Mouse (Mus musculus): ENCODE data around the gene Gpr18.

Gpr18 gene

GRCm38 (mm10) chr14:121922731-121923130, 7.2 kb upstream of the Gpr18 start:
- no peak for DNase-seq (ENCODE audit: low read depth, low spot score)

- no peak for DNase-seq (ENCODE audit: low read depth, low spot score)
Measured at GRCm38 (mm10) chr14:121922016-121922415, 6.4 kb upstream of the Gpr18 start.

GRCm38 (mm10) chr14:121920511-121921124, 5.0 kb upstream of the Gpr18 start:
- no peak for DNase-seq (ENCODE audit: low read depth, low spot score)

- DNase-seq (ENCODE audit: low read depth, low spot score), result peak; percentile 46
Measured at GRCm38 (mm10) chr14:121919752-121920151, 4.2 kb upstream of the Gpr18 start.

- DNase-seq (ENCODE audit: low read depth, low spot score), result no peak
Measured at GRCm38 (mm10) chr14:121918266-121918665, 2.7 kb upstream of the Gpr18 start.

GRCm38 (mm10) chr14:121916311-121917094, 922 bp upstream of the Gpr18 start:
- no peak for DNase-seq (ENCODE audit: low read depth, low spot score)

GRCm38 (mm10) chr14:121915143-121915542, 438 bp downstream of the Gpr18 start:
- no peak for DNase-seq (ENCODE audit: low read depth, low spot score)

- DNase-seq (ENCODE audit: low read depth, low spot score), result no peak
Measured at GRCm38 (mm10) chr14:121912501-121912900, 3.1 kb downstream of the Gpr18 start.

- no peak for DNase-seq (ENCODE audit: low read depth, low spot score)
Measured at GRCm38 (mm10) chr14:121909868-121910267, 5.7 kb downstream of the Gpr18 start.

GRCm38 (mm10) chr14:121906992-121907681, 8.4 kb downstream of the Gpr18 start:
- DNase-seq (ENCODE audit: low read depth, low spot score), result no peak

GRCm38 (mm10) chr14:121906341-121906991, 9.1 kb downstream of the Gpr18 start:
- no peak for DNase-seq (ENCODE audit: low read depth, low spot score)

- DNase-seq (ENCODE audit: low read depth, low spot score), result no peak
Measured at GRCm38 (mm10) chr14:121904754-121905153, 10.8 kb downstream of the Gpr18 start.

GRCm38 (mm10) chr14:121903381-121903876, 12.2 kb downstream of the Gpr18 start:
- no peak for DNase-seq (ENCODE audit: low read depth, low spot score)

- DNase-seq (ENCODE audit: low read depth, low spot score), result no peak
Measured at GRCm38 (mm10) chr14:121901511-121901910, 14.1 kb downstream of the Gpr18 start.

- no peak for DNase-seq (ENCODE audit: low read depth, low spot score)
Measured at GRCm38 (mm10) chr14:121899071-121899470, 16.5 kb downstream of the Gpr18 start.

- DNase-seq (ENCODE audit: low read depth, low spot score), result no peak
Measured at GRCm38 (mm10) chr14:121898509-121898908, 17.1 kb downstream of the Gpr18 start.

- no peak for DNase-seq (ENCODE audit: low read depth, low spot score)
Measured at GRCm38 (mm10) chr14:121897773-121898172, 17.8 kb downstream of the Gpr18 start.

GRCm38 (mm10) chr14:121896126-121897090, 19.2 kb downstream of the Gpr18 start:
- no peak for DNase-seq (ENCODE audit: low read depth, low spot score)

- DNase-seq (ENCODE audit: low read depth, low spot score), result no peak
Measured at GRCm38 (mm10) chr14:121895316-121895715, 20.3 kb downstream of the Gpr18 start.

- DNase-seq (ENCODE audit: low read depth, low spot score), result no peak
Measured at GRCm38 (mm10) chr14:121894511-121895135, 21.0 kb downstream of the Gpr18 start.

All from 3T3-L1 (cell line).